Mouse (Mus musculus) adrenal gland, postnatal 4 days (tissue): ENCODE results near the gene Scgb2b17. TPM values are rescaled to one million over a fixed set of nuclear protein-coding genes. Genes with fewer than 3 reads are reported as not detected.
"Not testable (repeated sequence)": the region's sequence is repeated elsewhere in the genome, so short reads cannot be mapped to it uniquely, and the experiment has no call there.

Experiments used
- DNase-seq, 2 experiments: peaks; one replicate each; pipeline ENCODE4 v3.0.0; 2021 to 2022; ENCODE audit warnings: low spot score in 2 of 2, mixed read lengths in 2 of 2
- long read RNA-seq, 2 experiments: library from polyadenylated mRNA; stranded (forward); transcript quantifications; one replicate each; pipeline ENCODE4 v2.0.0; 2021
- total RNA-seq, 2 experiments: library from RNA; stranded (reverse); gene quantifications; 2 replicates each; pipeline ENCODE4 v1.2.3; 2021

Scgb2b17 gene
- total RNA-seq = not detected
- long read RNA-seq, experiment 1 = 0 reads
- long read RNA-seq, experiment 2 = 0 reads

DNA sequence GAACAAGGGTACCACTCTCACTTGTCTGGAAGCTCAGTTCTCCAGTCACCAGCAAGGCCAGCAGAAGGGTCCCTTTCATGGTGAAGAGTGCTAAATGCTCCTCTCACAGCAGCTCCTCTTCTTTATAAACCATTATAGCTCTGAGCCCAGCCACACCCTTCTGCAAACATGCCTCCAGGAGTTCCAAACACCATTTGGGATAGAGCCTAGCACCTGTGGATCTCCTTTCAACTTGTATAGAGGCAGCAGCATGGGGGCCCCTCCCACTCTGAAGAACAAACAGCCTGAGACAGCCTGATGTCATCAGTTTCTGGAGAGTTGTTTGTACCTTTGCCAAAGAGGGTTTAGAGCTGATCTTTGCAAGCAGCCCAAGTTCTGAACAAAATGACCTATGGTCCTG is at the start of gene Scgb2b17:
TSS of gene Scgb2b17 (minus strand) at position 101 of the 400 bp plus-strand sequence.
- not testable (repeated sequence) for DNase-seq

GRCm38 (mm10) chr7:33063149-33063548 is 6.8 kb upstream of the Scgb2b17 start, which contains the start of gene Scgb1b17:
TSS of gene Scgb1b17 (plus strand) at chr7:33063449.
- not testable (repeated sequence) for DNase-seq

Other genes with a start within 250 kb of the Scgb2b17 start
- gene Scgb2b15, start 226.9 kb downstream of the Scgb2b17 start, total RNA-seq = not detected
- gene Scgb1b15, start 220.0 kb downstream of the Scgb2b17 start, total RNA-seq = not detected
- not detected for gene Scgb1b17, start 6.9 kb upstream of the Scgb2b17 start, total RNA-seq
- gene Scgb2b18, start 117.3 kb upstream of the Scgb2b17 start, total RNA-seq = not detected
- gene Scgb1b18, start 129.0 kb upstream of the Scgb2b17 start, total RNA-seq = not detected
- not detected for gene Scgb2b19, start 223.8 kb upstream of the Scgb2b17 start, total RNA-seq
- gene Scgb1b19, start 230.7 kb upstream of the Scgb2b17 start, total RNA-seq = not detected